Mouse (Mus musculus): ENCODE measurements around the gene Gars. TPM values are rescaled to one million over a fixed set of nuclear protein-coding genes. Genes with fewer than 3 reads are reported as not detected.

Gene Gars
- polyA plus RNA-seq, 1 experiment from 2014 or later, result 103 TPM

GRCm38 (mm10) chr6:54996361-54996760 lies 41.4 kb upstream of the Gars start:
- Histone ChIP-seq H3K9me3 (ENCODE audit: control insufficient read depth, low read length) (no peaks in the 10 kb centered on the region), H3K27me3 (ENCODE audit: control insufficient read depth, insufficient read depth, low read length) (no peaks in the 10 kb centered on the region), H3K4me1 (replicated peaks; ENCODE audit: control insufficient read depth, insufficient read depth) (no peaks in the 10 kb centered on the region), H3K36me3 (ENCODE audit: control insufficient read depth, insufficient read depth, low read length) (no peaks in the 10 kb centered on the region), H3K27ac (replicated peaks) (no peak overlapping the region), H3K4me2 (replicated peaks; ENCODE audit: low read depth) (no peak overlapping the region), H3K4me3 (ENCODE audit: low read depth, low read length) (no peak overlapping the region), H3K9ac (ENCODE audit: low read length) (no peak overlapping the region)
- DNase-seq (ENCODE audit: low spot score) (no peak), ATAC-seq (ENCODE audit: low FRiP score, low TSS enrichment) (no peak)
- WGBS, result 81% methylated on average over 3 of the region's 3 CpGs
- no peak for TF ChIP-seq CTCF (IDR thresholded peaks at IDR 0.05; ENCODE audit: low read depth)
- TF ChIP-seq EP300 (optimal IDR thresholded peaks at IDR 0.05), result no peak

GRCm38 (mm10) chr6:54997726-54998125 lies 40.1 kb upstream of the Gars start:
- no peaks in the 10 kb centered on the region for H3K27me3 ChIP-seq (ENCODE audit: control insufficient read depth, insufficient read depth, low read length)
- no peak for DNase-seq (ENCODE audit: low spot score)
- ATAC-seq (ENCODE audit: low FRiP score, low TSS enrichment), result no peak
- TF ChIP-seq CTCF (IDR thresholded peaks at IDR 0.05; ENCODE audit: low read depth), result no peak
- H3K36me3 ChIP-seq (ENCODE audit: control insufficient read depth, insufficient read depth, low read length), result no peaks in the 10 kb centered on the region
- no peaks in the 10 kb centered on the region for H3K9me3 ChIP-seq (ENCODE audit: control insufficient read depth, low read length)
- WGBS, result 78% methylated on average over 6 of the region's 6 CpGs
- no peaks in the 10 kb centered on the region for H3K4me1 ChIP-seq (replicated peaks; ENCODE audit: control insufficient read depth, insufficient read depth)
- no peak overlapping the region for H3K4me3 ChIP-seq (ENCODE audit: low read depth, low read length)
- H3K9ac ChIP-seq (ENCODE audit: low read length), result no peak overlapping the region
- no peak overlapping the region for H3K4me2 ChIP-seq (replicated peaks; ENCODE audit: low read depth)
- H3K27ac ChIP-seq (replicated peaks), result no peak overlapping the region

- Histone ChIP-seq H3K27me3 (ENCODE audit: control insufficient read depth, insufficient read depth, low read length) (no peaks in the 10 kb centered on the region), H3K36me3 (ENCODE audit: control insufficient read depth, insufficient read depth, low read length) (no peaks in the 10 kb centered on the region), H3K4me3 (ENCODE audit: low read depth, low read length) (no peak overlapping the region), H3K4me2 (replicated peaks; ENCODE audit: low read depth) (no peak overlapping the region), H3K27ac (replicated peaks) (no peak overlapping the region), H3K9me3 (ENCODE audit: control insufficient read depth, low read length) (no peaks in the 10 kb centered on the region), H3K9ac (ENCODE audit: low read length) (no peak overlapping the region), H3K4me1 (replicated peaks; ENCODE audit: control insufficient read depth, insufficient read depth) (no peaks in the 10 kb centered on the region)
- DNase-seq (ENCODE audit: low spot score) (no peak), ATAC-seq (ENCODE audit: low FRiP score, low TSS enrichment) (no peak)
- TF ChIP-seq EP300 (optimal IDR thresholded peaks at IDR 0.05) (no peak), CTCF (IDR thresholded peaks at IDR 0.05; ENCODE audit: low read depth) (no peak)
- WGBS, result 68% methylated on average over 4 of the region's 4 CpGs
These were observed 36.5 kb upstream of the Gars start for GRCm38 (mm10) chr6:55001320-55001719.

GRCm38 (mm10) chr6:55002438-55002837 lies 35.4 kb upstream of the Gars start:
- Histone ChIP-seq H3K9me3 (ENCODE audit: control insufficient read depth, low read length) (no peaks in the 10 kb centered on the region), H3K4me1 (replicated peaks; ENCODE audit: control insufficient read depth, insufficient read depth) (no peaks in the 10 kb centered on the region), H3K9ac (ENCODE audit: low read length) (no peak overlapping the region), H3K4me3 (ENCODE audit: low read depth, low read length) (no peak overlapping the region), H3K36me3 (ENCODE audit: control insufficient read depth, insufficient read depth, low read length) (no peaks in the 10 kb centered on the region), H3K27me3 (ENCODE audit: control insufficient read depth, insufficient read depth, low read length) (no peaks in the 10 kb centered on the region), H3K4me2 (replicated peaks; ENCODE audit: low read depth) (no peak overlapping the region), H3K27ac (replicated peaks) (no peak overlapping the region)
- TF ChIP-seq EP300 (optimal IDR thresholded peaks at IDR 0.05) (no peak), CTCF (IDR thresholded peaks at IDR 0.05; ENCODE audit: low read depth) (no peak)
- no peak for ATAC-seq (ENCODE audit: low FRiP score, low TSS enrichment)
- WGBS, result 45% methylated on average over 4 of the region's 4 CpGs
- DNase-seq (ENCODE audit: low spot score), result no peak

GRCm38 (mm10) chr6:55003559-55003958 lies 34.2 kb upstream of the Gars start:
- Histone ChIP-seq H3K27ac (replicated peaks) (no peak overlapping the region), H3K4me3 (ENCODE audit: low read depth, low read length) (no peak overlapping the region), H3K4me2 (replicated peaks; ENCODE audit: low read depth) (no peak overlapping the region), H3K27me3 (ENCODE audit: control insufficient read depth, insufficient read depth, low read length) (no peaks in the 10 kb centered on the region), H3K36me3 (ENCODE audit: control insufficient read depth, insufficient read depth, low read length) (no peaks in the 10 kb centered on the region), H3K9me3 (ENCODE audit: control insufficient read depth, low read length) (no peaks in the 10 kb centered on the region), H3K4me1 (replicated peaks; ENCODE audit: control insufficient read depth, insufficient read depth) (no peaks in the 10 kb centered on the region), H3K9ac (ENCODE audit: low read length) (no peak overlapping the region)
- DNase-seq (ENCODE audit: low spot score) (no peak), ATAC-seq (ENCODE audit: low FRiP score, low TSS enrichment) (no peak)
- WGBS, result 57% methylated on average over 4 of the region's 4 CpGs
- TF ChIP-seq CTCF (IDR thresholded peaks at IDR 0.05; ENCODE audit: low read depth), result no peak
- TF ChIP-seq EP300 (optimal IDR thresholded peaks at IDR 0.05), result no peak

GRCm38 (mm10) chr6:55008401-55008800 lies 29.4 kb upstream of the Gars start:
- Histone ChIP-seq H3K9ac (ENCODE audit: low read length) (no peak overlapping the region), H3K27ac (replicated peaks) (no peak overlapping the region), H3K27me3 (ENCODE audit: control insufficient read depth, insufficient read depth, low read length) (no peaks in the 10 kb centered on the region), H3K36me3 (ENCODE audit: control insufficient read depth, insufficient read depth, low read length) (no peaks in the 10 kb centered on the region), H3K9me3 (ENCODE audit: control insufficient read depth, low read length) (no peaks in the 10 kb centered on the region), H3K4me3 (ENCODE audit: low read depth, low read length) (no peak overlapping the region), H3K4me2 (replicated peaks; ENCODE audit: low read depth) (no peak overlapping the region), H3K4me1 (replicated peaks; ENCODE audit: control insufficient read depth, insufficient read depth) (no peaks in the 10 kb centered on the region)
- DNase-seq (ENCODE audit: low spot score), result no peak
- no peak for TF ChIP-seq CTCF (IDR thresholded peaks at IDR 0.05; ENCODE audit: low read depth)
- 82% methylated on average over 8 of the region's 8 CpGs for WGBS
- ATAC-seq (ENCODE audit: low FRiP score, low TSS enrichment), result no peak
